Mouse (Mus musculus): ENCODE measurements around the gene Arhgap24. TPM values are rescaled to one million over a fixed set of nuclear protein-coding genes. Genes with fewer than 3 reads are reported as not detected.

Arhgap24 gene
- polyA plus RNA-seq, 1 experiment = 152 TPM

GRCm38 (mm10) chr5:102550870-102551637, 69.9 kb downstream of the Arhgap24 start:
- TF ChIP-seq CTCF (conservative IDR thresholded peaks at IDR 0.05; ENCODE audit: insufficient read depth, insufficient read length, low read depth, low read length) = no peak
- TF ChIP-seq POLR2A (IDR thresholded peaks at IDR 0.05; ENCODE audit: low read depth, low read length) = no peak
- no peak overlapping the region for H3K4me3 ChIP-seq (ENCODE audit: insufficient read depth, low read depth, low read length)
- DNase-seq = no peak
- WGBS = 37% methylated on average over 11 of the region's 11 CpGs
- no peak overlapping the region for H3K27ac ChIP-seq (ENCODE audit: insufficient read depth, low read depth, low read length)
- H3K27me3 ChIP-seq (replicated peaks; ENCODE audit: control insufficient read depth, insufficient read depth, low read length) = no peaks in the 10 kb centered on the region
- no peaks in the 10 kb centered on the region for H3K36me3 ChIP-seq (ENCODE audit: control insufficient read depth, insufficient read depth, low read length)
- H3K4me1 ChIP-seq (ENCODE audit: control insufficient read depth, insufficient read depth, low read length) = no peaks in the 10 kb centered on the region

- 79% methylated on average over 1 of the region's 1 CpGs for WGBS
- H3K27ac ChIP-seq (ENCODE audit: insufficient read depth, low read depth, low read length) = no peak overlapping the region
- H3K27me3 ChIP-seq (replicated peaks; ENCODE audit: control insufficient read depth, insufficient read depth, low read length) = no peaks in the 10 kb centered on the region
- no peak for DNase-seq
- no peak overlapping the region for H3K4me3 ChIP-seq (ENCODE audit: insufficient read depth, low read depth, low read length)
- no peaks in the 10 kb centered on the region for H3K4me1 ChIP-seq (ENCODE audit: control insufficient read depth, insufficient read depth, low read length)
- H3K36me3 ChIP-seq (ENCODE audit: control insufficient read depth, insufficient read depth, low read length) = no peaks in the 10 kb centered on the region
- no peak for TF ChIP-seq CTCF (conservative IDR thresholded peaks at IDR 0.05; ENCODE audit: insufficient read depth, insufficient read length, low read depth, low read length)
Measured at GRCm38 (mm10) chr5:102552533-102552932, 71.3 kb downstream of the Arhgap24 start.

- Histone ChIP-seq H3K27me3 (replicated peaks; ENCODE audit: control insufficient read depth, insufficient read depth, low read length) (no peaks in the 10 kb centered on the region), H3K27ac (ENCODE audit: insufficient read depth, low read depth, low read length) (no peak overlapping the region), H3K4me1 (ENCODE audit: control insufficient read depth, insufficient read depth, low read length) (no peaks in the 10 kb centered on the region), H3K4me3 (ENCODE audit: insufficient read depth, low read depth, low read length) (no peak overlapping the region), H3K36me3 (ENCODE audit: control insufficient read depth, insufficient read depth, low read length) (no peaks in the 10 kb centered on the region)
- DNase-seq = no peak
- WGBS = 92% methylated on average over 4 of the region's 4 CpGs
- no peak for TF ChIP-seq POLR2A (IDR thresholded peaks at IDR 0.05; ENCODE audit: low read depth, low read length)
- no peak for TF ChIP-seq CTCF (conservative IDR thresholded peaks at IDR 0.05; ENCODE audit: insufficient read depth, insufficient read length, low read depth, low read length)
Measured at GRCm38 (mm10) chr5:102555958-102556357, 74.8 kb downstream of the Arhgap24 start.

DNA sequence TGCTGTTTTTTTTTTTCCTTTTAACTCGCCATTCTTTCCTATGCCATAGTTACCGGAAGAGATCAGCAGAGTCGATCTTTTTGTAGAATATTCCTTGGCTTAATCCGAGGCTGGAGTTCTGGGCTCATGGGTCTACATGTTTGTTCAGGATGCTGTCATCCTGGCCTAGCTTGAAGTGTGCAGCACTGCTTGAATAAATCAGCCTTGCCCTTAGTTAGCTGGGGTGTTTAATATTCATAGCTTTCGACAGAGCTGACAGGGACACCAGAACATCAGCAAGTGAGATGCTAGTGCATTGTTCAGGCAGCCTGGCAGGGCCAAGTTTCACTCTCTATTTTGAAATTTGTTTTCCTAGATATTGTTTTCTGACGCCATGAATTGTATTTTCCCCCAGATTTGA, 79.1 kb downstream of the Arhgap24 start:
- 67% methylated on average over 6 of the region's 6 CpGs for WGBS
- Histone ChIP-seq H3K4me1 (ENCODE audit: control insufficient read depth, insufficient read depth, low read length) (no peaks in the 10 kb centered on the region), H3K4me3 (ENCODE audit: insufficient read depth, low read depth, low read length) (no peak overlapping the region), H3K27ac (ENCODE audit: insufficient read depth, low read depth, low read length) (no peak overlapping the region), H3K27me3 (replicated peaks; ENCODE audit: control insufficient read depth, insufficient read depth, low read length) (no peaks in the 10 kb centered on the region), H3K36me3 (ENCODE audit: control insufficient read depth, insufficient read depth, low read length) (no peaks in the 10 kb centered on the region)
- DNase-seq = no peak
- no peak for TF ChIP-seq POLR2A (IDR thresholded peaks at IDR 0.05; ENCODE audit: low read depth, low read length)
- no peak for TF ChIP-seq CTCF (conservative IDR thresholded peaks at IDR 0.05; ENCODE audit: insufficient read depth, insufficient read length, low read depth, low read length)

DNA sequence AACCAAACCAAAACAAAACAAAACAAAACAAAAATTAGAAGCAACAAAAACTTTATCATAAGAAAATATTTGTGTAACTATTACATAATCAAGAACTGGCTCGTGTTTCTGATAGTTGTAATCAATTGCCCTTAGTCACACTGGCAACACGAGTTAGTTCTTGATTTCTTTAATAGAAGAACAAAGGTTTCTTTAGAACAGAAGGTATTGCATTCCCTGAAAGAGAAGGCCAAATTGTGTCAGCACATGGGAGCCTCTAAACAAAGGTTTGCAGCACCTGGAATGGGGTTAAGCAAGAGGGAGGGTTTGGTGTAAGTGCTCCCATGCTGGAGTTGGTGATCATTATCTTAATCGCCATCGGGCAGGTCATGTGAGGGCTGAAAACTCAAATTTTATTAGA, 82.8 kb downstream of the Arhgap24 start:
- no peak for DNase-seq
- Histone ChIP-seq H3K27me3 (replicated peaks; ENCODE audit: control insufficient read depth, insufficient read depth, low read length) (no peaks in the 10 kb centered on the region), H3K4me1 (ENCODE audit: control insufficient read depth, insufficient read depth, low read length) (no peaks in the 10 kb centered on the region), H3K36me3 (ENCODE audit: control insufficient read depth, insufficient read depth, low read length) (no peaks in the 10 kb centered on the region), H3K27ac (ENCODE audit: insufficient read depth, low read depth, low read length) (no peak overlapping the region), H3K4me3 (ENCODE audit: insufficient read depth, low read depth, low read length) (no peak overlapping the region)
- TF ChIP-seq POLR2A (IDR thresholded peaks at IDR 0.05; ENCODE audit: low read depth, low read length) (no peak), CTCF (conservative IDR thresholded peaks at IDR 0.05; ENCODE audit: insufficient read depth, insufficient read length, low read depth, low read length) (no peak)
- 65% methylated on average over 4 of the region's 4 CpGs for WGBS

DNA sequence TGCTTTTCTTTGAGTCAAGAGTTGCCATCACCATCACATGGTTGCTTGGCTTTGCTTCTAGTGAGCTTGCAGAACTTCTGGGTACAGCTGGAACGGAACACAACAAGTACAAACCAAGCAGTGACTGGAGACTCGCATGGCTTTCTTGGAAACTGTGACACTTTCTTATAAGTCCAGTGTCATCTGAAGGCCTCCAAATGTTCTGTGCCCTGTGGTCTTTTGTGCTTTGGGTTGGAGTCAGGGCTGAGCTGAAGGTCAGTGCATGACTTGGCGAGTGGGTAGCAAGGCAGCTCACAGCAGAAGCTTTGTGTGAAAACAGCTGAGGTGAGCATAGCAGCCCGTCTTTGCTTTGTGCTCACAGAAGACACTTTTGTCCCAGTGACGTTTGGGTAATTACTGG, 87.6 kb downstream of the Arhgap24 start:
- H3K4me1 ChIP-seq (ENCODE audit: control insufficient read depth, insufficient read depth, low read length) = no peaks in the 10 kb centered on the region
- TF ChIP-seq CTCF (conservative IDR thresholded peaks at IDR 0.05; ENCODE audit: insufficient read depth, insufficient read length, low read depth, low read length) (no peak), POLR2A (IDR thresholded peaks at IDR 0.05; ENCODE audit: low read depth, low read length) (no peak)
- DNase-seq = peak; percentile 15
- H3K27ac ChIP-seq (ENCODE audit: insufficient read depth, low read depth, low read length) = no peak overlapping the region
- H3K36me3 ChIP-seq (ENCODE audit: control insufficient read depth, insufficient read depth, low read length) = no peaks in the 10 kb centered on the region
- 77% methylated on average over 5 of the region's 5 CpGs for WGBS
- no peak overlapping the region for H3K4me3 ChIP-seq (ENCODE audit: insufficient read depth, low read depth, low read length)
- no peaks in the 10 kb centered on the region for H3K27me3 ChIP-seq (replicated peaks; ENCODE audit: control insufficient read depth, insufficient read depth, low read length)

- Histone ChIP-seq H3K4me1 (ENCODE audit: control insufficient read depth, insufficient read depth, low read length) (no peaks in the 10 kb centered on the region), H3K36me3 (ENCODE audit: control insufficient read depth, insufficient read depth, low read length) (no peaks in the 10 kb centered on the region), H3K27ac (ENCODE audit: insufficient read depth, low read depth, low read length) (no peak overlapping the region), H3K4me3 (ENCODE audit: insufficient read depth, low read depth, low read length) (no peak overlapping the region), H3K27me3 (replicated peaks; ENCODE audit: control insufficient read depth, insufficient read depth, low read length) (no peaks in the 10 kb centered on the region)
- WGBS = 77% methylated on average over 2 of the region's 2 CpGs
- no peak for TF ChIP-seq CTCF (conservative IDR thresholded peaks at IDR 0.05; ENCODE audit: insufficient read depth, insufficient read length, low read depth, low read length)
- no peak for TF ChIP-seq POLR2A (IDR thresholded peaks at IDR 0.05; ENCODE audit: low read depth, low read length)
- DNase-seq = no peak
Measured at GRCm38 (mm10) chr5:102571445-102571844, 90.3 kb downstream of the Arhgap24 start.

Measured in kidney, adult 2 months (tissue).